Mouse (Mus musculus): ENCODE data around the gene Evi2. TPM values are rescaled to one million over a fixed set of nuclear protein-coding genes. Genes with fewer than 3 reads are reported as not detected.

Evi2 gene
- polyA plus RNA-seq, 1 experiment: 1.2 TPM

GRCm38 (mm10) chr11:79527739-79528384, 2.5 kb downstream of the Evi2 start:
- no peak for TF ChIP-seq POLR2A (IDR thresholded peaks at IDR 0.05; ENCODE audit: borderline replicate concordance, extremely low read depth, low read depth, low read length)
- no peak for TF ChIP-seq CTCF (IDR thresholded peaks at IDR 0.05; ENCODE audit: insufficient read depth, low read length)
- Histone ChIP-seq H3K4me3 (replicated peaks; ENCODE audit: extremely low read depth, low read depth, low read length) (no peak overlapping the region), H3K4me1 (ENCODE audit: control insufficient read depth, insufficient read depth, low read length) (peaks cover 2% of the 10 kb centered on the region; the same call in 1 of the 2 replicates)
- DNase-seq: no peak
- 69% methylated on average over 5 of the region's 5 CpGs for WGBS

- TF ChIP-seq POLR2A (IDR thresholded peaks at IDR 0.05; ENCODE audit: borderline replicate concordance, extremely low read depth, low read depth, low read length): no peak
- no peak for TF ChIP-seq CTCF (IDR thresholded peaks at IDR 0.05; ENCODE audit: insufficient read depth, low read length)
- WGBS: 59% methylated on average over 15 of the region's 15 CpGs
- DNase-seq: peak; percentile 14
- H3K4me1 ChIP-seq (ENCODE audit: control insufficient read depth, insufficient read depth, low read length): peaks cover 2% of the 10 kb centered on the region; the same call in 1 of the 2 replicates
- no peak overlapping the region for H3K4me3 ChIP-seq (replicated peaks; ENCODE audit: extremely low read depth, low read depth, low read length)
Measured at GRCm38 (mm10) chr11:79527015-79527738, 3.2 kb downstream of the Evi2 start.

- Histone ChIP-seq H3K4me1 (ENCODE audit: control insufficient read depth, insufficient read depth, low read length) (peaks cover 2% of the 10 kb centered on the region; the same call in 1 of the 2 replicates), H3K4me3 (replicated peaks; ENCODE audit: extremely low read depth, low read depth, low read length) (no peak overlapping the region)
- DNase-seq: no peak
- TF ChIP-seq POLR2A (IDR thresholded peaks at IDR 0.05; ENCODE audit: borderline replicate concordance, extremely low read depth, low read depth, low read length) (no peak), CTCF (IDR thresholded peaks at IDR 0.05; ENCODE audit: insufficient read depth, low read length) (no peak)
- 85% methylated on average over 3 of the region's 3 CpGs for WGBS
Measured at GRCm38 (mm10) chr11:79526549-79526948, 3.8 kb downstream of the Evi2 start.

GRCm38 (mm10) chr11:79524310-79524575, 6.1 kb downstream of the Evi2 start:
- Histone ChIP-seq H3K4me1 (ENCODE audit: control insufficient read depth, insufficient read depth, low read length) (peaks cover 2% of the 10 kb centered on the region; the same call in 1 of the 2 replicates), H3K4me3 (replicated peaks; ENCODE audit: extremely low read depth, low read depth, low read length) (no peak overlapping the region)
- 73% methylated on average over 1 of the region's 1 CpGs for WGBS
- TF ChIP-seq CTCF (IDR thresholded peaks at IDR 0.05; ENCODE audit: insufficient read depth, low read length): no peak
- TF ChIP-seq POLR2A (IDR thresholded peaks at IDR 0.05; ENCODE audit: borderline replicate concordance, extremely low read depth, low read depth, low read length): no peak
- DNase-seq: no peak

- peaks cover 2% of the 10 kb centered on the region; the same call in 1 of the 2 replicates for H3K4me1 ChIP-seq (ENCODE audit: control insufficient read depth, insufficient read depth, low read length)
- H3K4me3 ChIP-seq (replicated peaks; ENCODE audit: extremely low read depth, low read depth, low read length): peak within 1 kb of the TSS; percentile 56
- 51% methylated on average over 10 of the region's 10 CpGs for WGBS
- TF ChIP-seq POLR2A (IDR thresholded peaks at IDR 0.05; ENCODE audit: borderline replicate concordance, extremely low read depth, low read depth, low read length) (peak; percentile 46; the same call in 1 of the 2 replicates), CTCF (IDR thresholded peaks at IDR 0.05; ENCODE audit: insufficient read depth, low read length) (no peak)
- DNase-seq: no peak
Measured at GRCm38 (mm10) chr11:79523560-79524309, 6.7 kb downstream of the Evi2 start, which contains the start of gene Evi2b. Gene Evi2b, minus strand, starts transcription at chr11:79523762.

- no peak overlapping the region for H3K4me3 ChIP-seq (replicated peaks; ENCODE audit: extremely low read depth, low read depth, low read length)
- 83% methylated on average over 1 of the region's 1 CpGs for WGBS
- DNase-seq: no peak
Measured at GRCm38 (mm10) chr11:79522944-79523343, 7.4 kb downstream of the Evi2 start.

GRCm38 (mm10) chr11:79521930-79522329, 8.5 kb downstream of the Evi2 start:
- peak overlapping the region; percentile 10 for H3K4me3 ChIP-seq (replicated peaks; ENCODE audit: extremely low read depth, low read depth, low read length)
- no peaks in the 10 kb centered on the region for H3K4me1 ChIP-seq (ENCODE audit: control insufficient read depth, insufficient read depth, low read length)
- no peak for DNase-seq
- no peak for TF ChIP-seq CTCF (IDR thresholded peaks at IDR 0.05; ENCODE audit: insufficient read depth, low read length)
- no peak for TF ChIP-seq POLR2A (IDR thresholded peaks at IDR 0.05; ENCODE audit: borderline replicate concordance, extremely low read depth, low read depth, low read length)

More at GRCm38 (mm10) chr11:79522944-79523343, 7.4 kb downstream of the Evi2 start:
- peaks cover 2% of the 10 kb centered on the region; the same call in 1 of the 2 replicates for H3K4me1 ChIP-seq (ENCODE audit: control insufficient read depth, insufficient read depth, low read length)
- no peak for TF ChIP-seq CTCF (IDR thresholded peaks at IDR 0.05; ENCODE audit: insufficient read depth, low read length)
- no peak for TF ChIP-seq POLR2A (IDR thresholded peaks at IDR 0.05; ENCODE audit: borderline replicate concordance, extremely low read depth, low read depth, low read length)

GRCm38 (mm10) chr11:79520772-79521171, 9.6 kb downstream of the Evi2 start:
- TF ChIP-seq CTCF (IDR thresholded peaks at IDR 0.05; ENCODE audit: insufficient read depth, low read length) (no peak), POLR2A (IDR thresholded peaks at IDR 0.05; ENCODE audit: borderline replicate concordance, extremely low read depth, low read depth, low read length) (no peak)
- DNase-seq: no peak
- H3K4me3 ChIP-seq (replicated peaks; ENCODE audit: extremely low read depth, low read depth, low read length): no peak overlapping the region
- H3K4me1 ChIP-seq (ENCODE audit: control insufficient read depth, insufficient read depth, low read length): no peaks in the 10 kb centered on the region

- no peak overlapping the region for H3K4me3 ChIP-seq (replicated peaks; ENCODE audit: extremely low read depth, low read depth, low read length)
- WGBS: 63% methylated on average over 1 of the region's 1 CpGs
- DNase-seq: no peak
- no peak for TF ChIP-seq POLR2A (IDR thresholded peaks at IDR 0.05; ENCODE audit: borderline replicate concordance, extremely low read depth, low read depth, low read length)
- no peak for TF ChIP-seq CTCF (IDR thresholded peaks at IDR 0.05; ENCODE audit: insufficient read depth, low read length)
- H3K4me1 ChIP-seq (ENCODE audit: control insufficient read depth, insufficient read depth, low read length): no peaks in the 10 kb centered on the region
Measured at GRCm38 (mm10) chr11:79519878-79520291, 10.5 kb downstream of the Evi2 start.

Measured in lung, adult 2 months (tissue).